Mouse (Mus musculus) midbrain, postnatal 0 days (tissue): ENCODE data around the gene Trex2. TPM values are rescaled to one million over a fixed set of nuclear protein-coding genes. Genes with fewer than 3 reads are reported as not detected.

Experiments used
- ATAC-seq: fragments of 200-750 bp; cut with Nextera tagmentation; 2 replicates; pipeline ENCODE4 v1.8.0; 2017; ENCODE audit warnings: moderate number of reproducible peaks, mild to moderate bottlenecking, moderate TSS enrichment, moderate library complexity; ENCODE audit not compliant: low FRiP score
- DNase-seq: peaks from one replicate; pipeline ENCODE4 v3.0.0-alpha.2; 2015; ENCODE audit warnings: low spot score
- H3K27ac ChIP-seq: fragments of 300-500 bp; sonication (generic); 2 replicates; pipeline ENCODE4 v1.5.1; 2014; ENCODE audit warnings: low read depth, mild to moderate bottlenecking, low read length, mixed read lengths
- H3K27me3 ChIP-seq: fragments of 300-500 bp; sonication (generic); 2 replicates; pipeline ENCODE4 v1.6.1; 2014; ENCODE audit warnings: low read length, control low read depth, mixed read lengths; ENCODE audit not compliant: insufficient read depth
- H3K36me3 ChIP-seq: fragments of 300-500 bp; sonication (generic); 2 replicates; pipeline ENCODE4 v1.6.1; 2014; ENCODE audit warnings: low read length, control low read depth, mixed read lengths; ENCODE audit not compliant: insufficient read depth
- H3K4me1 ChIP-seq: fragments of 300-500 bp; sonication (generic); 2 replicates; pipeline ENCODE4 v1.6.1; 2014; ENCODE audit warnings: mild to moderate bottlenecking, control low read depth, antibody characterized with exemption, low read length, mixed read lengths; ENCODE audit not compliant: insufficient read depth
- H3K4me2 ChIP-seq: fragments of 300-500 bp; sonication (generic); 2 replicates; pipeline ENCODE4 v1.6.1; 2014; ENCODE audit warnings: low read depth, mild to moderate bottlenecking, low read length, mixed read lengths; ENCODE audit not compliant: poor library complexity, severe bottlenecking
- H3K4me3 ChIP-seq: fragments of 300-500 bp; sonication (generic); 2 replicates; pipeline ENCODE4 v1.5.1; 2014; ENCODE audit warnings: low read depth, mild to moderate bottlenecking, low read length, moderate library complexity
- H3K9ac ChIP-seq: fragments of 300-500 bp; sonication (generic); replicated peaks from 2 replicates; pipeline ENCODE4 v1.6.1; 2014; ENCODE audit warnings: mild to moderate bottlenecking, low read length, moderate library complexity, mixed read lengths; ENCODE audit not compliant: poor library complexity, severe bottlenecking
- H3K9me3 ChIP-seq: fragments of 300-500 bp; sonication (generic); 2 replicates; pipeline ENCODE4 v1.6.1; 2016; ENCODE audit warnings: low read length, control low read depth
- CTCF ChIP-seq: IDR thresholded peaks from 2 replicates; pipeline ENCODE4 v1.5.1; 2016; ENCODE audit warnings: antibody characterized with exemption, mild to moderate bottlenecking
- WGBS: fragments of 180-500 bp; shearing (Covaris S2); extraction: QIAGEN DNeasy Blood & Tissue Kit; methylation state at CpG from one replicate; pipeline ENCODE4 v1.1.7; 2014; 5-methylcytosine and 5-hydroxymethylcytosine counted together
- polyA plus RNA-seq: library from polyadenylated mRNA; unstranded; fragments of >200 nt; fragmentation: Nextera tagmentation; extraction: Ambion mirVana; gene quantifications from 2 replicates; pipeline ENCODE4 v1.2.1, GENCODE M21; 2015
- total RNA-seq: library from RNA; depleted of rRNA; stranded (reverse); fragments of >200 nt; gene quantifications from 2 replicates; pipeline ENCODE4 v1.2.3, GENCODE M21; 2014; rRNA removed

The Trex2 gene
- total and polyA plus RNA-seq, 2 experiments from 2014 or later = 1.3 TPM; not detected in 1

- Histone ChIP-seq H3K4me2 (no peak overlapping the region), H3K36me3 (no peaks in the 10 kb centered on the region), H3K27me3 (no peaks in the 10 kb centered on the region), H3K9me3 (no peaks in the 10 kb centered on the region), H3K4me3 (no peak overlapping the region), H3K4me1 (no peaks in the 10 kb centered on the region), H3K9ac (no peak overlapping the region), H3K27ac (peak overlapping the region; percentile 65)
- no peak for TF ChIP-seq CTCF
- DNase-seq = peak; percentile 58
- WGBS = 33% methylated on average over 6 of the region's 6 CpGs
- peak; percentile 86 for ATAC-seq
These were observed 50.7 kb downstream of the Trex2 start for GRCm38 (mm10) chrX:73384419-73384818.

Other genes with a start within 250 kb of the Trex2 start
- gene Xlr3b, start 243.1 kb downstream of the Trex2 start, total RNA-seq = 2.8 and 7.2 TPM in 2 replicates
- gene Xlr3b, start 243.1 kb downstream of the Trex2 start, polyA plus RNA-seq = 6.8 and 13.9 TPM in 2 replicates
- not detected in 2 replicates for gene Xlr4b, start 221.0 kb downstream of the Trex2 start, total RNA-seq
- gene Xlr4b, start 221.0 kb downstream of the Trex2 start, polyA plus RNA-seq = 1.2 TPM in 1 of 2 replicates, not detected in the other
- 26.5 and 32.2 TPM in 2 replicates for gene F8a, start 207.1 kb downstream of the Trex2 start, total RNA-seq
- gene F8a, start 207.1 kb downstream of the Trex2 start, polyA plus RNA-seq = 33.7 and 36.3 TPM in 2 replicates
- not detected in 2 replicates for gene Xlr4c, start 192.2 kb downstream of the Trex2 start, total RNA-seq
- 0.26 and 0.67 TPM in 2 replicates for gene Xlr4c, start 192.2 kb downstream of the Trex2 start, polyA plus RNA-seq
- not detected in 2 replicates for gene Xlr3c, start 170.0 kb downstream of the Trex2 start, total RNA-seq
- 0.12 and 0.15 TPM in 2 replicates for gene Xlr3c, start 170.0 kb downstream of the Trex2 start, polyA plus RNA-seq
- gene Xlr5a, start 142.4 kb downstream of the Trex2 start, total RNA-seq = not detected in 2 replicates
- gene Xlr5a, start 142.4 kb downstream of the Trex2 start, polyA plus RNA-seq = not detected in 2 replicates
- gene Xlr5c, start 142.4 kb downstream of the Trex2 start, total RNA-seq = not detected in 2 replicates
- gene Xlr5c, start 142.4 kb downstream of the Trex2 start, polyA plus RNA-seq = not detected in 2 replicates
- not detected in 2 replicates for gene Gm45015, start 98.5 kb downstream of the Trex2 start, total RNA-seq
- not detected in 2 replicates for gene Gm45015, start 98.5 kb downstream of the Trex2 start, polyA plus RNA-seq
- 28.2 and 29.9 TPM in 2 replicates for gene Zfp275, start 92.7 kb downstream of the Trex2 start, total RNA-seq
- 5.2 and 5.7 TPM in 2 replicates for gene Zfp275, start 92.7 kb downstream of the Trex2 start, polyA plus RNA-seq
- not detected in 2 replicates for gene Gm18336, start 36.6 kb downstream of the Trex2 start, total RNA-seq
- gene Gm18336, start 36.6 kb downstream of the Trex2 start, polyA plus RNA-seq = 0.07 and 0.09 TPM in 2 replicates
- gene Zfp92, start 24.2 kb downstream of the Trex2 start, total RNA-seq = 5.3 and 5.5 TPM in 2 replicates
- 1.5 and 2.1 TPM in 2 replicates for gene Zfp92, start 24.2 kb downstream of the Trex2 start, polyA plus RNA-seq
- gene Haus7, start 23.7 kb upstream of the Trex2 start, total RNA-seq = 30.7 and 34.7 TPM in 2 replicates
- 61.7 and 63.6 TPM in 2 replicates for gene Haus7, start 23.7 kb upstream of the Trex2 start, polyA plus RNA-seq
- 43.9 and 44.6 TPM in 2 replicates for gene Bgn, start 48.3 kb upstream of the Trex2 start, total RNA-seq
- 17.1 and 19.8 TPM in 2 replicates for gene Bgn, start 48.3 kb upstream of the Trex2 start, polyA plus RNA-seq
- gene Atp2b3, start 67.7 kb upstream of the Trex2 start, total RNA-seq = 40.4 and 41.9 TPM in 2 replicates
- 6.7 and 7.9 TPM in 2 replicates for gene Atp2b3, start 67.7 kb upstream of the Trex2 start, polyA plus RNA-seq
- 1.4 and 2.1 TPM in 2 replicates for gene Dusp9, start 204.1 kb upstream of the Trex2 start, total RNA-seq
- gene Dusp9, start 204.1 kb upstream of the Trex2 start, polyA plus RNA-seq = 0.39 and 0.68 TPM in 2 replicates
- 89.4 and 136 TPM in 2 replicates for gene Pnck, start 224.8 kb upstream of the Trex2 start, total RNA-seq
- 159 and 172 TPM in 2 replicates for gene Pnck, start 224.8 kb upstream of the Trex2 start, polyA plus RNA-seq
- gene Slc6a8, start 237.8 kb upstream of the Trex2 start, total RNA-seq = 49.5 and 69.4 TPM in 2 replicates
- gene Slc6a8, start 237.8 kb upstream of the Trex2 start, polyA plus RNA-seq = 6.0 and 6.6 TPM in 2 replicates